Mouse (Mus musculus) MEL (cell line): ENCODE data around the gene Meaf6. TPM values are rescaled to one million over a fixed set of nuclear protein-coding genes. Genes with fewer than 3 reads are reported as not detected.

Experiments
- DNase-seq: peaks from one replicate; pipeline ENCODE4 v3.0.0; 2011; ENCODE audit warnings: low read depth, low spot score
- H3K27ac ChIP-seq: 2 replicates; pipeline ENCODE4 v1.5.1; 2012; ENCODE audit warnings: low read depth, mild to moderate bottlenecking, control low read depth, low read length, moderate library complexity; ENCODE audit not compliant: control insufficient read depth
- H3K27me3 ChIP-seq, 2 experiments: fragments of 150-350 bp in 1 of 2; sonication (generic) in 1 of 2; 2 replicates each; pipeline ENCODE4 v1.6.1; 2012; ENCODE audit warnings: low read length in 2 of 2, mild to moderate bottlenecking in 2 of 2, improper control_type of control experiment in 1 of 2, moderate library complexity in 1 of 2; ENCODE audit not compliant: insufficient read depth in 2 of 2, control insufficient read depth in 1 of 2
- H3K36me3 ChIP-seq, 2 experiments: 2 replicates each; pipeline ENCODE4 v1.6.1; 2012 to 2014; ENCODE audit warnings: low read length in 2 of 2, improper control_type of control experiment in 1 of 2, inconsistent platforms in 1 of 2, mild to moderate bottlenecking in 1 of 2; ENCODE audit not compliant: insufficient read depth in 2 of 2, control insufficient read depth in 1 of 2
- H3K4me1 ChIP-seq, 2 experiments: fragments of 150-350 bp in 1 of 2; sonication (generic) in 1 of 2; 2 replicates each; pipeline ENCODE4 v1.6.1; 2012; ENCODE audit warnings: low read length in 2 of 2, improper control_type of control experiment in 1 of 2, mild to moderate bottlenecking in 1 of 2; ENCODE audit not compliant: insufficient read depth in 2 of 2, control insufficient read depth in 1 of 2
- H3K4me3 ChIP-seq, 2 experiments: fragments of 150-350 bp in 1 of 2; sonication (generic) in 1 of 2; 2 replicates each; pipeline ENCODE4 v1.5.1; 2012; ENCODE audit warnings: low read depth in 2 of 2, low read length in 2 of 2, mild to moderate bottlenecking in 2 of 2, moderate library complexity in 2 of 2, control low read depth in 1 of 2, improper control_type of control experiment in 1 of 2; ENCODE audit not compliant: control insufficient read depth in 1 of 2, insufficient read depth in 1 of 2
- H3K79me2 ChIP-seq: 2 replicates; pipeline ENCODE4 v1.6.1; 2012; ENCODE audit warnings: mild to moderate bottlenecking, low read length, moderate library complexity; ENCODE audit not compliant: control insufficient read depth, poor library complexity, insufficient read depth
- H3K9ac ChIP-seq: 2 replicates; pipeline ENCODE4 v1.6.1; 2012; ENCODE audit warnings: low read depth, mild to moderate bottlenecking, control low read depth, low read length, moderate library complexity; ENCODE audit not compliant: control insufficient read depth, poor library complexity, severe bottlenecking
- H3K9me3 ChIP-seq: fragments of 150-350 bp; sonication (generic); replicated peaks from 2 replicates; pipeline ENCODE4 v1.6.1; 2012; ENCODE audit warnings: mild to moderate bottlenecking, low read length, improper control_type of control experiment, moderate library complexity; ENCODE audit not compliant: insufficient read depth
- BHLHE40 ChIP-seq: IDR thresholded peaks from 2 replicates; pipeline ENCODE4 v1.6.1; 2012; ENCODE audit warnings: low read depth, mild to moderate bottlenecking, inconsistent platforms, low read length, improper control_type of control experiment, borderline replicate concordance
- CHD1 ChIP-seq: IDR thresholded peaks from 2 replicates; pipeline ENCODE4 v1.6.1; 2012; ENCODE audit warnings: low read depth, mild to moderate bottlenecking, inconsistent platforms, low read length, improper control_type of control experiment
- CHD2 ChIP-seq: IDR thresholded peaks from 2 replicates; pipeline ENCODE4 v1.6.1; 2011; ENCODE audit warnings: low read length, improper control_type of control experiment
- CTCF ChIP-seq, 3 experiments: IDR thresholded peaks in 2 of 3; conservative IDR thresholded peaks in 1 of 3; 2 replicates each; pipeline ENCODE4 v1.5.1; 2011 to 2012; ENCODE audit warnings: low read length in 3 of 3, low read depth in 2 of 3, mild to moderate bottlenecking in 2 of 3, improper control_type of control experiment in 1 of 3, inconsistent platforms in 1 of 3, mixed read lengths in 1 of 3, moderate library complexity in 1 of 3; ENCODE audit not compliant: control insufficient read depth in 1 of 3, insufficient read depth in 1 of 3, poor library complexity in 1 of 3, severe bottlenecking in 1 of 3
- E2F4 ChIP-seq: IDR thresholded peaks from 2 replicates; pipeline ENCODE4 v1.6.1; 2011; ENCODE audit warnings: low read depth, low read length, improper control_type of control experiment, borderline replicate concordance
- ELF1 ChIP-seq: IDR thresholded peaks from 2 replicates; pipeline ENCODE4 v1.6.1; 2014; ENCODE audit warnings: low read depth, mild to moderate bottlenecking, inconsistent platforms, low read length, improper control_type of control experiment, moderate library complexity
- EP300 ChIP-seq, 2 experiments: IDR thresholded peaks; 2 replicates each; pipeline ENCODE4 v1.6.1; 2011; ENCODE audit warnings: improper control_type of control experiment in 2 of 2, low read length in 2 of 2, low read depth in 1 of 2, mild to moderate bottlenecking in 1 of 2
- ETS1 ChIP-seq: IDR thresholded peaks from 2 replicates; pipeline ENCODE4 v1.6.1; 2012; ENCODE audit warnings: low read depth, mild to moderate bottlenecking, inconsistent platforms, low read length, improper control_type of control experiment, moderate library complexity
- JUND ChIP-seq: IDR thresholded peaks from 2 replicates; pipeline ENCODE4 v1.6.1; 2011; ENCODE audit warnings: low read depth, mild to moderate bottlenecking, improper control_type of control experiment, low read length
- MAX ChIP-seq: IDR thresholded peaks from 2 replicates; pipeline ENCODE4 v1.6.1; 2011; ENCODE audit warnings: low read length, improper control_type of control experiment
- MEF2A ChIP-seq: IDR thresholded peaks from 2 replicates; pipeline ENCODE4 v1.6.1; 2014; ENCODE audit warnings: low read depth, mild to moderate bottlenecking, inconsistent platforms, low read length, improper control_type of control experiment; ENCODE audit not compliant: poor library complexity, insufficient replicate concordance, severe bottlenecking; ENCODE audit errors: extremely low read depth
- MXI1 ChIP-seq: IDR thresholded peaks from 2 replicates; pipeline ENCODE4 v1.6.1; 2011; ENCODE audit warnings: mild to moderate bottlenecking, low read depth, low read length, improper control_type of control experiment
- POLR2A ChIP-seq, 2 experiments: IDR thresholded peaks; 2 replicates each; pipeline ENCODE4 v1.6.1; 2011 to 2012; ENCODE audit warnings: low read length in 2 of 2, mild to moderate bottlenecking in 2 of 2, control low read depth in 1 of 2, improper control_type of control experiment in 1 of 2, low read depth in 1 of 2, moderate library complexity in 1 of 2; ENCODE audit not compliant: control insufficient read depth in 1 of 2, insufficient read depth in 1 of 2, poor library complexity in 1 of 2
- POLR2AphosphoS5 ChIP-seq: IDR thresholded peaks from 2 replicates; pipeline ENCODE4 v1.6.1; 2012; ENCODE audit warnings: low read depth, borderline replicate concordance, mild to moderate bottlenecking, inconsistent platforms, low read length, moderate library complexity, mixed read lengths
- RAD21 ChIP-seq: IDR thresholded peaks from 2 replicates; pipeline ENCODE4 v1.6.1; 2011; ENCODE audit warnings: mild to moderate bottlenecking, low read depth, low read length, improper control_type of control experiment
- SMC3 ChIP-seq: IDR thresholded peaks from 2 replicates; pipeline ENCODE4 v1.6.1; 2011; ENCODE audit warnings: low read depth, low read length, improper control_type of control experiment
- USF1 ChIP-seq: IDR thresholded peaks from 2 replicates; pipeline ENCODE4 v1.6.1; 2014; ENCODE audit warnings: low read depth, mild to moderate bottlenecking, inconsistent platforms, low read length, improper control_type of control experiment, moderate library complexity
- ZKSCAN1 ChIP-seq: IDR thresholded peaks from 2 replicates; pipeline ENCODE4 v1.6.1; 2012; ENCODE audit warnings: low read depth, mild to moderate bottlenecking, inconsistent platforms, low read length, improper control_type of control experiment, moderate library complexity
- ZMIZ1 ChIP-seq: IDR thresholded peaks from 2 replicates; pipeline ENCODE4 v1.6.1; 2012; ENCODE audit warnings: low read depth, mild to moderate bottlenecking, inconsistent platforms, low read length, improper control_type of control experiment, moderate library complexity
- polyA plus RNA-seq, 2 experiments: library from polyadenylated mRNA; stranded (reverse) in 1 of 2; unstranded in 1 of 2; fragments of >175 nt in 1 of 2; fragments of >200 nt in 1 of 2; gene quantifications; 2 replicates each; pipeline versions ENCODE4 v1.2.1 to v1.2.4; 2012; ENCODE audit warnings: low replicate concordance in 2 of 2, low read depth in 1 of 2; ENCODE audit not compliant: insufficient read length in 2 of 2, insufficient read depth in 1 of 2, missing spikeins in 1 of 2
- total RNA-seq: library from RNA; depleted of rRNA; stranded (reverse); fragments of 300-350 nt; gene quantifications from 2 replicates; pipeline ENCODE4 v1.2.3, GENCODE M21; 2012

Meaf6 gene
- total and polyA plus RNA-seq, 3 experiments, result 34.9 to 46.7 TPM; not detected in 1

GRCm38 (mm10) chr4:125134192-125134591, 49.3 kb downstream of the Meaf6 start:
- peaks cover 0 to 2% of the 10 kb centered on the region in 2 experiments; a peak in 1 of 4 replicates for H3K36me3 ChIP-seq
- no peak overlapping the region for H3K4me3 ChIP-seq
- H3K9me3 ChIP-seq, result no peaks in the 10 kb centered on the region
- no peak for DNase-seq
- H3K79me2 ChIP-seq, result no peaks in the 10 kb centered on the region
- TF ChIP-seq JUND (no peak), SMC3 (no peak), CTCF (IDR thresholded peaks at IDR 0.05 in 2 of 3, conservative IDR thresholded peaks at IDR 0.05 in 1 of 3; ENCODE audit: control insufficient read depth in 1 of 3, insufficient read depth in 1 of 3, low read depth in 2 of 3, low read length in 3 of 3, poor library complexity in 1 of 3, severe bottlenecking in 1 of 3) (no peak), ELF1 (no peak), USF1 (no peak)
- no peak overlapping the region for H3K9ac ChIP-seq
- peaks cover 0 to 5% of the 10 kb centered on the region in 2 experiments; a peak in 2 of 4 replicates for H3K4me1 ChIP-seq
- no peaks in the 10 kb centered on the region for H3K27me3 ChIP-seq
- H3K27ac ChIP-seq, result no peak overlapping the region

GRCm38 (mm10) chr4:125134631-125135030, 49.7 kb downstream of the Meaf6 start:
- H3K27ac ChIP-seq, result no peak overlapping the region
- DNase-seq, result no peak
- TF ChIP-seq ETS1, result no peak
- TF ChIP-seq EP300 (IDR thresholded peaks at IDR 0.05; ENCODE audit: low read depth in 1 of 2, low read length in 2 of 2), result no peak
- TF ChIP-seq RAD21, result no peak
- TF ChIP-seq POLR2A (IDR thresholded peaks at IDR 0.05; ENCODE audit: control insufficient read depth in 1 of 2, insufficient read depth in 1 of 2, low read depth in 1 of 2, low read length in 2 of 2, poor library complexity in 1 of 2), result no peak
- TF ChIP-seq MAX, result no peak
- no peak for TF ChIP-seq CTCF (IDR thresholded peaks at IDR 0.05 in 2 of 3, conservative IDR thresholded peaks at IDR 0.05 in 1 of 3; ENCODE audit: control insufficient read depth in 1 of 3, insufficient read depth in 1 of 3, low read depth in 2 of 3, low read length in 3 of 3, poor library complexity in 1 of 3, severe bottlenecking in 1 of 3)
- no peak for TF ChIP-seq MEF2A
- TF ChIP-seq E2F4, result no peak
- no peak for TF ChIP-seq CHD2
- no peak for TF ChIP-seq MXI1
- no peak for TF ChIP-seq ZKSCAN1
- no peak for TF ChIP-seq ZMIZ1
- TF ChIP-seq BHLHE40, result no peak
- TF ChIP-seq CHD1, result no peak
- TF ChIP-seq POLR2AphosphoS5, result no peak
- TF ChIP-seq, all 39 proteins: peak for 0
- Histone ChIP-seq H3K9ac (no peak overlapping the region), H3K79me2 (no peaks in the 10 kb centered on the region), H3K27me3 (no peaks in the 10 kb centered on the region), H3K36me3 (peaks cover 0 to 2% of the 10 kb centered on the region in 2 experiments; a peak in 1 of 4 replicates), H3K4me3 (no peak overlapping the region), H3K4me1 (peaks cover 0 to 5% of the 10 kb centered on the region in 2 experiments; a peak in 2 of 4 replicates), H3K9me3 (no peaks in the 10 kb centered on the region)
